Mouse (Mus musculus) right cerebral cortex, adult 2 months (tissue): Measurements from ENCODE around the gene Hexim2.

Experiments
- DNase-seq, 2 experiments: peaks; one replicate each; pipeline ENCODE4 v3.0.0; 2021 to 2022; ENCODE audit warnings: low spot score in 2 of 2

The Hexim2 gene

DNA sequence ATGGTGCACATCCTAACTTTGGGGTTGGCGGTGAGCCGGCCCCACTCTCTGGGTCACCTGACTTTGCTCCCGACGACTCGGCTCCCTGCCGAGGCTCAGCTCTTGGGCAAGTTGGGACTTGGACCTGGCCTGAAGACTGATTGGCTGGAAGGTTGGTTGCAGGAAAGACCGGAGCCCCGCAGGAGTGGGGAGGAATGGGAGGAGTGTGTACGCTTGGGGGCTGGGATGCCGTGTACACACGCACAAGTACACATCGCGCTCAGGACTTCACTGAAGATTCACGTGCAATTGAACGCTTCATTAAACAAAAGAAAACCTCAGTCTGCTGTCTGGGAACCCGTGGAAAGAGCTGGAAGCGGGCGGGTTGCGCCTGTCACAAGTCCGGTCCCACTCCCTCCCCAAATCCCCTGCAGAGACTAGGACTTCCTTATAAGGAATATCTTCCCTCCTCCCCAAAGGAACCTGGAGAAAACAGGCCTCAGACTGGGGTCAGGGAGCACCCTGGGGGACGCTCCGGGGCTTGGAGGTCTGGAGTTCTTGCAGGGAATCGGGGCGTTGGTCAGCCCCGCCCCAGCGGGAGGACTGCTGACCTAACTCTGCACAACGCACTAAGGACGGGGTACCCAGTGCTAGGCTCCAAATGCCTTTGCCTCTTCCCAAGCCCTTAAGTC, 20.2 kb upstream of the Hexim2 start:
- DNase-seq, result peak in 1 of 2 experiments; percentile 24

- no peak for DNase-seq
Measured at GRCm38 (mm10) chr11:103112552-103112912, 19.7 kb upstream of the Hexim2 start.

DNA sequence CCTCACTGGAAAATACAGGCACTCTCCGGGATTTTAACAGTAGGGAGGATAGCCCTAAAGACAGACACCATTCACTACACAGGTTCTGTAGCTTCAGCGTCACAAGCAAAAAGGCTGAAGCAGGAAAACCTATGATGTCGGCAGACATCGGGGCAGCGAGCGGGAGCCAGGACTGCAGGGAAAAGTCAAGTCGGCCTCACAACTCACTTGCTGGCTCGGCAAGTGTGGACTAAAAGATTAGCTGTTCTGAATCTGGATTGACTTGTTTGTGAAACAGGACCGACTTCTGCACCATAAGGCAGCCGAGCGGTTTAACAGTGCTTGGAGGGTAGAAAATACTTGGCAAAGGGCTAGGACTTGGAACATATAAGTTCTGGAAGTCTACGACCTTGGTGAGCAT, 19.2 kb upstream of the Hexim2 start:
- no peak for DNase-seq

DNA sequence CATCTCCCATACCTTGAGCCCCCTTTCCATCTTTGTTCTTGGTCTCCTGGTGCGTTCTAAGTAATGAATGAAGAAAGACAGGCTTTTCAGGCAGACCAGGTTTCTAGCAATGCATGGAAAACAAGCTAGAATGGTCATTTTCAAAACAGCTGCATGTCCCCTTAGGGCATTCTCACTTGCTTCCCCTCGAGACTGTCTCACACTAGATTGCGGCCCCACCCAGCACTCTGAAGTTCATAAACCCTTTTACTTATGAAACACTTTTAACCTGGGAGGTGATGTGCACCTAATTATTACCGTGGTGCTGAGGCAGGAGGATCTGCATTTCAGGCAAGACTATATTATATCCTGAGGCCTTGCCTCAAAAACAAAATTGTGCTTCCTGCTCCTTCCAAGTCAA, 18.5 kb upstream of the Hexim2 start:
- no peak for DNase-seq

DNA sequence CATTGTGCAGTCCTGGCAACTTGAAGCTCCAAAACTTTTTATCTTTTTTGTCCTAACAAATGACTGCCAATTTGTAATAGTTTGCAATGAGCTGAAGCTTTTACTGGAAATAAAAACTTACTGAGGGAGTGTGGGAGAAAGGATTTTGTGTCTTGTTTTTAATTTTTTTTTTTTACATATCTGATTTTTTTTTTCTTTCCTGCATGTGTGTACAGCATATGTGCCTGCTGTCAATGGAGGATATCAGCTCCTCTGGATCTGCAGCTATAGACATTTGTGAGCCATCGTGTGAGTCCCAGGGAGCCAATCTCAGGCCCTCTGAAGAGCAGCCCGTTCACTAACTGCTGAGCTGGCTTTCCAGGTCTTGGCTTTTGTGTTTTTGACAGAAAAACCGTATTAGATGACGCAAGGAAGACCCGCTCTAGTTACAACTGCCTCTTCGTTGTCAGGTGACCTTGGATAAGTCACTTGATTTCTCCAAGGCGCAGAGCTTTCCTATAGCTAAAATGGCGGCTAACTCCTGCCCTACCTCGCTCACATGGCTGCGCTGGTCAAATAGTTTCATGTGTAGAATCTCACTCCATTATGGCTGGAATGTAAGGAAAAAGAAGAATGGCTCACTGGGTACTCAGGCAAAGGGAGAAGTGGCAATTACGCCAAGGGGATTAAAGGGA, 17.8 kb upstream of the Hexim2 start:
- DNase-seq, result no peak

GRCm38 (mm10) chr11:103115163-103116007, 16.8 kb upstream of the Hexim2 start:
- peak; percentile 79 to 82 for DNase-seq

DNA sequence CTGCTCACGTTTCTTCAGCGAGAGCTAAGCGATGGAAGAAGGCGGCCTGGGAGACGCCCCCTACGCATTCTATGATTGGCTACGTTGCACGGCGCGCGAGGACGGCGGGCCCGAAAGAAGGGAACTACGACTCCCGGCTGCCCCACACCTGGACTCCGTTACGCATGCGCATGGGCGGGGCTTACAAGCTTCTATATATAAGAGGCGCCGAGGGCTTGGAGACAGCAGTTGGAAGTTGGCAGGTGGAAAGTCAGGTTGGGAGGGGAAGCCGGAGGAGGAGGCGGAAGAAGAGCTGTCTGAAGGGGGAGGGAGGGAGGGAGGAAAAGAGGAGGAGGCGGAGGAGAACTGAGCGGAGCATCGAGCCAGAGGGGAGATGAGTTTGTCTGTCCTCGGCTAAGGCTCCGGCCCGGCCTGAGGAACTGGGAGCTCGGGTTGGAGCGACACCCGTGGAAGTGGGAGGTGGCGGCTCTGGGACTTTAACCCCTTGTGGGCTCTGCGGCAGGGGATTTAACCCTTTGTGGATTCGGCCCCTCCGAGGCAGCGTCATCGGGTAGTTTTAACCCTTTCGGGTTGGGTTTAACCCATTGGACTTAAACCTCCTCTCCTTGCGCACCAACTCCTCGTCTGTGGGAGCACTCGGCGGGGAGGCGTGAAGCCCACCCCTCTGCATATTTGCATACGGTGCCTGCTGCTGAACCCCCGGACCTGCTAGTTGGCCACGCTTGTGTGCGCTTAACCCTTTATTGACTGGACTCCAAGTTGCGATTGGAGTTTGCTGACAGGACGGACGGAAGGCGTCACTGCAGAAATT, 16.0 kb upstream of the Hexim2 start, which contains the start of gene Hexim1:
TSS of gene Hexim1 (plus strand) at position 224 of the 811 bp plus-strand sequence.
- DNase-seq, result peak; percentile 99 to 100

DNA sequence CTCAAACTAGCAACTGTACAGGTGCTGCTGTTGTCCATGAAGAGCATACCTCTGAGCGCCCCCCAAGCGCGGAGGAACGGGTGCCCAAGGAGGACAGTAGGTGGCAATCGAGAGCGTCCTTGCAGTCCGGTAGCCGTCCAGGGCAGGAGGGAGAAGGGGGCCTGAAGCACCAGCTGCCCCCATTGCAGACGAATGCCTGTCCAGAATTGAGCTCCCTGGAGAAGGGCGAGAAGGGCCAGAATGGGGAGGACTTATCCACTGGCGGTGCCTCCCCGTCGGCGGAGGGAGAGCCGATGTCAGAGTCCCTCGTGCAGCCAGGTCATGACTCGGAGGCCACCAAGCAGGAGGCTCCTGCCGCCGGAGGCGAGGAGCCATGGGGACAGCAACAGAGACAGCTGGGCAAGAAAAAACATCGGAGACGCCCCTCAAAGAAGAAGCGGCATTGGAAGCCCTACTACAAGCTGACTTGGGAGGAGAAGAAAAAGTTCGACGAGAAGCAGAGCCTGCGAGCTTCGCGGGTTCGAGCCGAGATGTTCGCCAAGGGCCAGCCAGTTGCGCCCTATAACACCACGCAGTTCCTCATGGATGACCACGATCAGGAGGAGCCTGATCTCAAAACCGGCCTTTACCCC, 15.2 kb upstream of the Hexim2 start:
- DNase-seq, result peak; percentile 71 to 75

GRCm38 (mm10) chr11:103117591-103118009, 14.6 kb upstream of the Hexim2 start:
- peak; percentile 39 to 49 for DNase-seq

DNA sequence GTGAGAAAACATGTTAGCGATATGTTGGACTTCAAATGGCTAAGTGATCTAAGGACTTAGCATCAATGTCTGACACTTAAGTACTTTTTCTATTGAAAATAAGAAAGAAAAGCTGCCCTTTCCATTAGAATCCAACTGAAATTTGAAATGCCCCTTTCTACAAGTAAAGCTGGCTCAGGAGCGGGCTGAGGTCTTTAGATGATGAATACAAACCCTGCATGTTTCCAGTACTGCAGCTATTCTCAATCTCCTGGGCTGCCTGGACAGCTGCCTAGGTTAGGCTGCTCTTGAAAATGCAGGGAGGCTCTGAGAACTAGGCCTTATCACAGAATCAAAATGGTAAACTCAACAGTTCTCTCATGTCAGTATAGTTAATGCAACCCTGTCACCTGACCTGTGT, 13.4 kb upstream of the Hexim2 start:
- no peak for DNase-seq

DNA sequence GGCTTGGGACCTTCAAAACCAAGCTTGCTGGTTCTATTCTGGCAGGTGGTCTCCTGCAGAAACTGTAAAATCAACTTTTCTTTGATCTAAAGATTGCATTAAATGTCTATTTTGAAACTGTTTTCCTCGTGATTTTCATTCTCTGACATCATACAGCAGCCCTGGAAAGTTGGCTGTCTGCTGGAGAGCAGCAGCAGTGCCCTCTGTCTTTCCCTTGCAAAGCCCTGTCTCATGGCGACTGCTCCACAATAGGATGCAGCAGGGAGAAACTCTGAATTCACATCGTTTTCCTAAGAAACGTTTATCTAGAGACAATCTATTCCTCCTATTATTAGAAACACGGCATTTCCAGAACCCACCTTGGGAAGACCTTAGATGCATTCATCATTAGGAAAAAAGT, 12.6 kb upstream of the Hexim2 start:
- no peak for DNase-seq

- no peak for DNase-seq
Measured at GRCm38 (mm10) chr11:103120315-103120714, 11.9 kb upstream of the Hexim2 start.

DNA sequence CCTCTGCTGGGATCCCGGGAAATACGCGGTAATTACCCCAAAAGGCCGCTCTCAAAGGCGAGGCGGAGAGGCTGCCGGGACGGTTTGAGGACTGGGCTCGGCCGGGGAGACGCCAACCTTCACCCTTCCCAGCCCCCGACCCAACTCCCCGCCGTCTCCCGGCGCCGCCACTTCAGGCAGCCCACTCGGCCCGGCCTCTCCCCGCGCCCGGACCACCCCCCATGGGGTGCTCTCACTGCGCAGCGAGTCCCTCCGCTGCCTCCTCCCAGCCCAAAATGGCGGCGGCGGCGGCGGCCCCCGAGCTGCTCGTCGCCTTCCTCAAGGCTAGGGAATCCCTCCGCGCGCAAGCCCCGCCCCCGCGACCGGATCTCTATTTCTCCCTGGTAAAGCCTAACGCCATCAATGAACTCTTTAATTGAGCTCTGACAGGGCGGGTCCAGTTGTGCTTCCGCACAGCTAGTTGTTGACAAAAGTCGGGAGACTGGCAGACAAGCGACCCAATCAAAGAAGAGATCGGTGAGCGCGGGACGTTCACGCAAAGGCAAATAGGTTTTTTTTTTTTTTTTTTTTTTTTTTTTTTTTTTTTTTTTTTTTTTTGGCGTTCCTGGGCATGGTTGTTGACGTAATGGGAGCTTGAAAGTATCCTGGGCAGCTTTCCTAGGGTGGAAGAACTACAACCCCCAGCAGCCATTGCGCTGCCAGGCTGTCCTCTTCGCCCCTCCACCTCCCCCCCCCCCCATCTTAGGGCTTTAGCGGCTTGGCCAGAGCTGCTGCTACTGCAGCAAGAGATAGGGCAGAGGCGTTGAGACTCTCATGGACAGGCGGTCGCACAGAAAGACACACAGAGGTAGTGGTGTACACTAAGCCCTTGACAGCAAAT, 587 bp downstream of the Hexim2 start:
- DNase-seq, result peak; percentile 100

GRCm38 (mm10) chr11:103133456-103134185, 1.4 kb downstream of the Hexim2 start:
- DNase-seq, result no peak

DNA sequence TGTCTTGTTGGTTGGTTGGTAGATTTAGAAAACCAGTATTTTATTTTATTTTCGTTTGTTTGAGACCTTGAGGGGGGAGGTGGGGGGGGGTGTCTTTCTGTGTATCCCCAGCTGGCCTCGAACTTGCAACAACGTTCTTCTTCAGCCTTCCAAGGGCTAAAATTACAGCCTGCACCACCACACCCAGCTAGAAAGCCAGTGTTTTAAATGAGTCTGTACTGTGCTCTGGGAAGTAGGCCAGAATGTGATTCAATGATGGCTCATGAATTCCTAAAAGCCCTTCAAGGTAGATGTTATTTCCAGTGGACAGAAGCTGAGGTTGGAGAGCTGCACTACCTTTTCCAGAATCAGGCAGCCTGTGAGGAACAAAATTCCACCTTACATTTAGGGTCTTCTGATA, 2.0 kb downstream of the Hexim2 start:
- peak in 1 of 2 experiments; percentile 56 for DNase-seq

DNA sequence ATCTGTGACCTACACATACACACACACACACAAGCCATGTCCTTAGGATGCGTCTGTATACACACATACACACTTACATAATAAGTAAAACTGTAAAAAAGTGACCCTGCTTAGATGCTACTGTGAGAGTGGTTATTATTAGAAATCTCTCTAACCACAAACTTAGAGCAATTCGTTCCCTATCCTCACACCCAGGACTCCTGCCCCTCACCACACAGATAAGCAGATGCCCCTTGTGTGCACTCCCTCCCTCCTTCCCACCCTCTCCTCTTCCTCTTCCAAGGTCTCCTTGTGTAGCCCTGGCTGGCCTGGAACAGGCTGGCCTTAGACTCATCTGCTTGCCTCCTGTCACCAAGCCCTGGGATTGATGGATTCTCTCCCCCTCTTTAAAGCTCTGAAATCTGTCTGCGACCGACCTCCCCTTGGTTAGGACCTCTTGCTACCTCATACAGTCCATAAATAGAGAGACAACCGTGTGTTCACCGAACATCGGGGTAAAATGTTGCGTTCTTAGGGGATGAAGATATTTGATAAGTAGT, 3.9 kb downstream of the Hexim2 start:
- no peak for DNase-seq

- DNase-seq, result no peak
Measured at GRCm38 (mm10) chr11:103139951-103140762, 7.9 kb downstream of the Hexim2 start.

DNA sequence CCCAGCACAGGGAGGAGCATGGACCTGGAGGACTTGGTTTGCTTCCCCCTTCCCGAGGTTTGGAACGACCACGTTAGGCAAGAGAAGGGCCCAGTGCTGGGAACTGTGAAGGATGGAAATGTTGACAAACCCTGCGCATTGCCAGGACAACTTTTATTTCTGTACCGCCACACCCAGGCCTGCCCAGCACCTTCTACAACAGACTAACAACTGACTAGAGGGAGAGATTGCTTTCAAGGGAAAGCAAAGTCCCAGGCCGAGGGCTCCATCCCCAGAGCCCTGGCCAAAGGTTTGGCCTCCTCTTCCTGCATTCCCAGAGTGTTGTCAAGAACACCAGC, 8.5 kb downstream of the Hexim2 start:
- DNase-seq, result no peak
